Mouse (Mus musculus): Measurements from ENCODE around the gene Clstn3. TPM values are rescaled to one million over a fixed set of nuclear protein-coding genes. Genes with fewer than 3 reads are reported as not detected.

Clstn3 gene
- total and polyA plus RNA-seq, 3 experiments = 17.7 to 126 (median 21.4) TPM

- in situ Hi-C loops (cut with MboI; ENCODE audit: low pct_ligation_motif_present, low pct_unique_long_range_greater_than_20kb, low sequenced_read_pairs) = no loop called here
- Histone ChIP-seq H3K27ac (ENCODE audit: insufficient read depth, low read depth) (no peak overlapping the region), H3K4me2 (ENCODE audit: insufficient read depth, low read depth, poor library complexity, severe bottlenecking) (peak overlapping the region; percentile 48; the same call in 1 of the 2 replicates), H3K36me3 (replicated peaks in 1 of 2; ENCODE audit: control insufficient read depth in 1 of 2, insufficient read depth in 1 of 2, low read length in 1 of 2) (no peaks in the 10 kb centered on the region), H3K9ac (ENCODE audit: insufficient read depth, low read depth) (no peak overlapping the region), H3K4me3 (replicated peaks in 1 of 3; ENCODE audit: low read depth in 2 of 3, low read length in 2 of 3, poor library complexity in 1 of 3) (no peak overlapping the region), H3K27me3 (replicated peaks) (peaks cover 80% of the 10 kb centered on the region), H3K9me3 (replicated peaks; ENCODE audit: low read length) (no peaks in the 10 kb centered on the region), H3K4me1 (ENCODE audit: control insufficient read depth in 1 of 2, insufficient read depth in 2 of 2) (0 out of 4 replicates have a peak, but pooled peaks cover 0 to 2% of the 10 kb centered on the region in 2 experiments), H3K79me2 (replicated peaks; ENCODE audit: control insufficient read depth, extremely low read depth, insufficient read depth, poor library complexity, severe bottlenecking) (no peaks in the 10 kb centered on the region)
- no peak for DNase-seq (ENCODE audit: extremely low read depth)
- dilution Hi-C loops (cut with MboI; ENCODE audit: extremely low pct_ligation_motif_present, extremely low pct_unique_long_range_greater_than_20kb, low sequenced_read_pairs) = no loop called here
- TF ChIP-seq JUND (conservative IDR thresholded peaks at IDR 0.05; ENCODE audit: low read depth, low read length) = no peak
- no peak for TF ChIP-seq RCOR1 (conservative IDR thresholded peaks at IDR 0.05; ENCODE audit: low read depth, low read length)
These were observed 705 bp upstream of the Clstn3 start for GRCm38 (mm10) chr6:124465299-124465698.

GRCm38 (mm10) chr6:124463881-124464291 is 708 bp downstream of the Clstn3 start:
- Histone ChIP-seq H3K79me2 (replicated peaks; ENCODE audit: control insufficient read depth, extremely low read depth, insufficient read depth, poor library complexity, severe bottlenecking) (no peaks in the 10 kb centered on the region), H3K4me2 (ENCODE audit: insufficient read depth, low read depth, poor library complexity, severe bottlenecking) (no peak overlapping the region), H3K4me1 (ENCODE audit: control insufficient read depth in 1 of 2, insufficient read depth in 2 of 2) (0 out of 4 replicates have a peak, but pooled peaks cover 0 to 2% of the 10 kb centered on the region in 2 experiments), H3K27ac (ENCODE audit: insufficient read depth, low read depth) (no peak overlapping the region), H3K36me3 (replicated peaks in 1 of 2; ENCODE audit: control insufficient read depth in 1 of 2, insufficient read depth in 1 of 2, low read length in 1 of 2) (no peaks in the 10 kb centered on the region), H3K9me3 (replicated peaks; ENCODE audit: low read length) (no peaks in the 10 kb centered on the region), H3K4me3 (replicated peaks in 1 of 3; ENCODE audit: low read depth in 2 of 3, low read length in 2 of 3, poor library complexity in 1 of 3) (no peak overlapping the region), H3K9ac (ENCODE audit: insufficient read depth, low read depth) (no peak overlapping the region), H3K27me3 (replicated peaks) (peaks cover 81% of the 10 kb centered on the region)
- no peak for DNase-seq (ENCODE audit: extremely low read depth)
- dilution Hi-C loops (cut with MboI; ENCODE audit: extremely low pct_ligation_motif_present, extremely low pct_unique_long_range_greater_than_20kb, low sequenced_read_pairs) = no loop called here
- TF ChIP-seq MYC (IDR thresholded peaks at IDR 0.05; ENCODE audit: low read depth, low read length) = no peak
- no peak for TF ChIP-seq RAD21 (IDR thresholded peaks at IDR 0.05; ENCODE audit: low read depth, low read length)
- TF ChIP-seq MAZ (IDR thresholded peaks at IDR 0.05; ENCODE audit: low read depth, low read length) = no peak
- no peak for TF ChIP-seq UBTF (IDR thresholded peaks at IDR 0.05; ENCODE audit: low read depth, low read length)
- no peak for TF ChIP-seq JUN (IDR thresholded peaks at IDR 0.05; ENCODE audit: insufficient read depth, low read depth, low read length)
- TF ChIP-seq JUND (conservative IDR thresholded peaks at IDR 0.05; ENCODE audit: low read depth, low read length) = no peak
- TF ChIP-seq SMC3 (IDR thresholded peaks at IDR 0.05; ENCODE audit: low read depth, low read length) = no peak
- no peak for TF ChIP-seq ZNF384 (IDR thresholded peaks at IDR 0.05; ENCODE audit: low read depth, low read length)
- TF ChIP-seq POLR2AphosphoS2 (IDR thresholded peaks at IDR 0.05; ENCODE audit: low read depth, low read length) = no peak
- TF ChIP-seq CTCF (conservative IDR thresholded peaks at IDR 0.05 in 1 of 2, IDR thresholded peaks at IDR 0.05 in 1 of 2; ENCODE audit: low read depth in 2 of 2, low read length in 2 of 2) = no peak
- TF ChIP-seq USF1 (IDR thresholded peaks at IDR 0.05; ENCODE audit: low read depth, low read length) = no peak
- no peak for TF ChIP-seq NELFE (IDR thresholded peaks at IDR 0.05; ENCODE audit: low read depth, low read length)
- TF ChIP-seq TCF12 (IDR thresholded peaks at IDR 0.05; ENCODE audit: low read depth, low read length) = no peak
- no peak for TF ChIP-seq ZC3H11A (IDR thresholded peaks at IDR 0.05; ENCODE audit: low read depth, low read length)
- TF ChIP-seq EP300 (IDR thresholded peaks at IDR 0.05; ENCODE audit: low read length) = no peak
- TF ChIP-seq SIN3A (IDR thresholded peaks at IDR 0.05; ENCODE audit: low read length) = no peak
- TF ChIP-seq IRF4 (IDR thresholded peaks at IDR 0.05; ENCODE audit: low read depth, low read length) = no peak
- no peak for TF ChIP-seq MXI1 (IDR thresholded peaks at IDR 0.05; ENCODE audit: low read depth, low read length)
- no peak for TF ChIP-seq CHD1 (IDR thresholded peaks at IDR 0.05; ENCODE audit: low read depth, low read length)
- in situ Hi-C loops (cut with MboI; ENCODE audit: low pct_ligation_motif_present, low pct_unique_long_range_greater_than_20kb, low sequenced_read_pairs) = no loop called here

Data from CH12.LX (cell line).